Mouse (Mus musculus): ENCODE data around the gene Agfg2. TPM values are rescaled to one million over a fixed set of nuclear protein-coding genes. Genes with fewer than 3 reads are reported as not detected.
A peak's percentile ranks its signal among the peaks of the same experiment; 100 is the strongest.
"Not testable (repeated sequence)": the region's sequence is repeated elsewhere in the genome, so short reads cannot be mapped to it uniquely, and the experiment has no call there.

The Agfg2 gene
- total RNA-seq, 4 experiments from 2014 or later, result 27.9 to 55.0 (median 41.4) TPM

DNA sequence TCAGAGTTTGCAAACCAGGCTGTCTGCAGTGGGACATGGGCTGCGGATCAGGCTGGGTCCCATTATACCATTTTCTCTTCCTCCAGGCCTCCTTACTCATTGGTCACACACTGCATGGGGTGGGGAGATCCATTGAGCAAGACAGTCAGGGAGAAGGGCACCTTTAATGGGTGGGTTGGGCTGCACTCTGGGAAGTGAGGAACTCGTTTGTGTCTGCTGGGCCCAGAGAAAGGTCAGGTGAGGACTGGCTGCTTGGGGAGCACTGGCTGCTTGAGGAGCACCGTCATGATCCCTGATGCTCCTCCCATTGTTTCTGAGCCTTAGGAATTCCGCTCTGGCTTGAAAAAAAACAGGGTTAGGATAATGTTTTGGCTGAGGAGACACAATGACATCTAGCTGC lies 41.6 kb downstream of the Agfg2 start:
- DNase-seq, result no peak

DNA sequence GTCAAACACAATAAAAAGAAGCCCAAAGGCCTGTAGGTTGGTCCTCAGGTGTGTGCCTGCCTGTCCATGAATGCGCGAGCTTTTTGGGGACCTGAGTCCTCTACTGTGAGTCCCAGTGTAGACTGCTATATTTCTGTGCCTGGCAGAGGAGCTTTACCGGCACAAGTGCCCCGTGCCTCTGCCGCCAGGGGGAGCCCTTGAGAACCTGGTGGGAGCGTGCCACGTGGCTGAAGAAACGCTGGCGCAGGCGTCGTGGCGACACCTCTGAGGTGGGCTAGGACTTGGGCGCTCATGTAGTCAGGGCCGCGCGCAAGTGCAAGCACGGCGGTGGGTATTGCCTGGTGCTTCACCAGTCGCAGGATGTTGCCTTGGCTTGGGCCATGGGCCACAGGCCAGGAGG lies 43.5 kb downstream of the Agfg2 start, which contains the start of gene Sap25:
Gene Sap25, plus strand, starts transcription at position 281 of the 400 bp plus-strand sequence.
- DNase-seq, result no peak

DNA sequence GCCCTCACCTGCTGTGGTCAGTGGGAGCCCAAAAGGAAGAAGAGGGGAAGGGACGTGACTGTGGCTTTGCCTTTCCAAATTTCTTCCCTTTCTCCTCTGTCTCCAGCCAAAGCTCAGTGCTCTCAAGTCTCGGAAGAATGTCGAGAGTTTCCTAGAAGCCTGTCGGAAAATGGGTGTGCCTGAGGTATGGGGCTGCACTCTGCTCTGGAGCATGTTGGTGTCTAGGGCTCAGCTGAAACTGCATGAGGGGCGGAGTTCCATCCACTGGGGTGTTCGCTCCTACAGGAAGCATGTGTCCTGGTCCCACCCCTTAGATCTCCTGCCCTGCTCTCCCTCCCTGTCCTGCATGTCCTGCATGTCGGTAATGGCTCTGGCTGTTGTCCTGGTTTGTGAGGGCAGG lies 45.1 kb downstream of the Agfg2 start:
- no peak for DNase-seq

DNA sequence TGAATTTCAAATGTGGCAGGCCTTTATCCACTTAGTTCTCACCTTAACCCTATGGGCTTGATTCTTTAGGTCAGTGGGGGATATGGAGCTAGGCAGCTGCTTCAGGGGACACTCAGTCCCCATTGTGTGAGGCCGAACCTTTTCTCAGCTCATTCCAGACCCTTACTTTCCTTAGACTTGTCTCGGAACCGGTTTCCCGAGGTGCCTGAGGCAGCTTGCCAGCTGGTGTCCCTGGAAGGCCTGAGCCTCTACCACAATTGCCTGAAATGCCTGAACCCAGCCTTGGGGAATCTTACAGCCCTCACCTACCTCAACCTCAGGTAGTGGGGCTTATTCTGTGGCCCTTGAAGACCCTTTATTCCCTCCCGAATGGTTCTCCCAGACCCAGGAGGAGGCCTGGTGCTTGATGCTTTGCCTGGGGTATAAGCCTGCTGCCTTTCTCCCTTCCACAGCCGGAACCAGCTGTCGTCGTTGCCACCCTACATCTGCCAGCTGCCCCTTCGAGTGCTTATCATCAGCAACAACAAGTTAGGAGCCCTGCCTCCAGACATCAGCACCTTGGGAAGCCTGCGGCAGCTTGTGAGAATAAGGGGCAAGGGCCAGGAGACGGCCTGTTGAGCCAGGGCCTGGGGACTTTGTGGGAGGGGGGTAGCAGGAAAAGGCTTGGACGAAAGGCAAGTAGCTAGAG lies 51.0 kb downstream of the Agfg2 start:
- DNase-seq, result no peak

DNA sequence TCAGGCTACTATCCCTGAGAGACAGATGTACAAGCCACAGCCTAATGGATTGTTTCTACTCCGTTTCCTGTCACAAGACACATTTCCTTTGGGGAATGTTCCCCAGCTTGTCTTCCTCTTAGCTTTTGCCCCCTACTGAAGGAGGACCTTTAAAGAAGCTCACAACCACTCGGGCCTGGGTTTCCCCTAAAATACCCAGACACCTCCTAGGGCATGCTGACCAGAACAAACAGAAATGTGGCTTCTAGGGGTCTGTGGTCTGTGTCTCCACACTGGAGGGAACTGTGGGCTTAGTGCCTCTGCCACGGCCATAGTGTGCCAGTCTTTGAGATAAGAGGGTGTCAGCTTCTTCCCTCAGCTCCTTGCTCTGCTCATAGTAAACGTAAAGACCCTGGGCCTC lies 52.9 kb downstream of the Agfg2 start:
- DNase-seq, result no peak

DNA sequence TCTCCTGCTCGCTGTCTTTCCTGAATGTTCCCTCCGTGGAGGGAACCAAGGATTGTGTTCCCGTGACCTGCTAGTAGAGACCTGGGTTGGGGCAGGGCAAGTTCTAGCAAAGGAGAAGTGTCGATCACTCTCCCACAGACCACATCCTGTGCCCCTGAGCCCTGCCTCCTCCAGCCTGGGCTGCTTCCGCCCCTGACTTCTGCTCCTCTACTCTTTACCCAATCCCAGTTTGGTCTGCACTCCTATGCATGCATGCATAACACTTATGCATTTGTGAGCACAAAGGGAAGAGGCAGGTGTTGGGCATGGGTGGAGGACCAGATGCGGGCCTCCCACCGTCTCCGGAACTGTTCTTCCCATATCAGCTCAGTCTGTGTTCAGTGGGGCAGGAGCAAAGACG lies 53.4 kb downstream of the Agfg2 start:
- no peak for DNase-seq

DNA sequence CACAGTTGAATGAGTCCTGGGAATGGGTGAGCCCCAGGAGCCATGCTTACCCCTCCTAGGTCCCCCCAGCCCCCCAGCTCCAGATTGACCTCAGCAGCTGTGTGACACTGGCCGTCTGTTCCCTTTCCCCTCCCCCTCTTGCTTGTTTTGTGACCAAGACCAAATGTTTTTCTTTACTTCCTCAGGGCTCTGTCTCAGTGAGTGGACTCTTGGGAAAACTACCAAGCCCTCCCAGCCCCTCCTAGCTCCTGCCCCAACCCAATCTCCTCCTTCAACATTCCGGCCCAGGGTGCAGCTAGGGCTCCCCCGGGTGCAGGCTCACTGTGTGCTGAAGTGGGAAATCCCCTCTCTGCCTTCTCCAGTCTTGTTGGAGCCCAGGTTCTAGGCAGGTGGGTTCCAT lies 53.9 kb downstream of the Agfg2 start:
- DNase-seq, result no peak

DNA sequence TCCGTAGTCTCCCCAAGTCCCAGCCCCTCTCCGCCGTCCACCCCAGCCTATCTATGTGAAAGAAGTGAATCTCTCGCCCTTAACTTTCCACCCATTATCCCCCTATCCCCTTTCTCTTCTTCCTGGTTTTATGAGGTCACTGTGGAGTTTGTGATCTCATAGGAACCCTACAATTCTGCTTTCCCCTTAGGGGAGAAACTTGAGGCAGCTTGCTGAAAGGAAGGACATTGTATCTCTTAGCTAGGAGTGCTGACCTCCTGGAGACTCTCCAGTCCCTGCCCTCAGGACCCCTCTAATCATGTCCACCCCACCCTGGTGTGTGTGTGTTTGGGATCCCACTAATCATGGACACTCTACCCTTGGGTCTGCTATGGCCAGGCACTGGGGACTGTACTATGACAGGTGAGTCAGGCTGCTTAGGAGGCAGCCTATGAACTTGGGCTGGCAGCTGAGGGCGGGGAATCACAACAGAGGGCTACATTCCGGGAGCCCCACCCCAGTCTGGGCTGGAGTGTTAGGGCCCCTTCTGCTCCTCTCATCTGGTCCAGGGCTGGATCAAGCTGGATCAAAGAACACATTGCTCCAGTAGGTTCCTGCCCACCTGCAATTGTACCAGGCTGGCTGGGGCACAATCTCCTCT lies 54.5 kb downstream of the Agfg2 start:
- DNase-seq, result no peak

DNA sequence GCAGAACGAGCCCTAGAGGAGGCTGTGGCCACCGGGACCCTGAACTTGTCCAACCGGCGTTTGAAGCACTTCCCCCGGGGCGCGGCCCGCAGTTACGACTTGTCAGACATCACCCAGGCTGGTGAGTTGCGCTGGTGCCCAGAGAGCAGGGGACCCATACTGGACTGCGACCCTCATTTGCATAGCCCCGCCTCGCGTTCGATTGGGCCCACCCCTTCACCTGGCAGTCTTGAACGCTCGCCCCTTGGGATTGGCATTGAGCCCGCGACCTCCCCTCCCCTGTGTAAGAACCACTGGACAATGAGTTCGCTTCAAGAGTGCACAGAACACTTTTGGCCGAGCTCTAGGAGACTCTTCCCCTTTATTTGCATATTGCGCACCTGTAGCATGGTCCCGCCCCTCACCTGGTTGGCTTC lies 55.2 kb downstream of the Agfg2 start:
- DNase-seq, result no peak

DNA sequence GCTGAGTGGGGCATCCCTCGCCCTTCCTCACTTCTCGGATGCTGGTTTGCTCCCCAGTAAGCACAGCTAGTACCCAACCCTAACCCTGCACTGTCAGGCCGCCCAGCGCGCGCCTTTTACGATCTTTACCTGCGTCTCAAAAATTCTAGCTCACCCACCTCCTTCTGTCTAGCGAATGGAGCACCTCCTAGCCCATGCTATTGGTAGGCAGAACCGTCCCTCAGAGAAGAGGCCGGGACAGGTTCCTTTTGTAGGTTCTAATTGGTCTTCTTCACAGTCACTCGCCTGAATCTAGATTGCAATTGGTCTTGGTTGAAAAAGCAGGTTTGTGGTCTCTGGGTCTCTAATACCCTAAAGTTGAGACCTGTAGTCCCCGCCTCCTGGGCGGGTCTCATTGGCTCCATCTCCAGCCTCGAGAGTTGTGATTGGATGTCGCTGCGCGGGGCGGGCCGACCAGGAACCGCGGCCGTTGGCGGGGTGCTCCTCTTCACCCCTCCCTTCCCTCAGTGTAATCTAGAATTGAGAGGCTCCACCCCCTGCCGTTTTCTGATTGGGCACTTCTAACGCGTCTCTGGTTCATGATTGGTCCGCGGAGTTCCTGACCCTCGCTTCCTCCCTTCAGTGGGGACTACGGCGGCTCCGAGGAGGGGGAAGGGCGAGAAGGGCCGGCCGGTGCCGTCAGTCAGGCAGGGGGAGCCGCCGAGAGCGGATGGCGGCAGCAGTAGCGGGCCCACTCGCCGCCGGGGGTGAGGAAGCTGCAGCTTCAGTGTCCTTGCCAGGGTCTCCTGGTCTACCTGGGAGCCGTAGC lies 55.8 kb downstream of the Agfg2 start, which contains the start of the genes Fbxo24, Lrch4 and Gm20605:
Gene Fbxo24, minus strand, starts transcription at position 505 of the 808 bp plus-strand sequence.
Gene Lrch4, plus strand, starts transcription at position 624 of the 808 bp plus-strand sequence.
Gene Gm20605, plus strand, starts transcription at position 678 of the 808 bp plus-strand sequence.
- DNase-seq, result peak; percentile 100

DNA sequence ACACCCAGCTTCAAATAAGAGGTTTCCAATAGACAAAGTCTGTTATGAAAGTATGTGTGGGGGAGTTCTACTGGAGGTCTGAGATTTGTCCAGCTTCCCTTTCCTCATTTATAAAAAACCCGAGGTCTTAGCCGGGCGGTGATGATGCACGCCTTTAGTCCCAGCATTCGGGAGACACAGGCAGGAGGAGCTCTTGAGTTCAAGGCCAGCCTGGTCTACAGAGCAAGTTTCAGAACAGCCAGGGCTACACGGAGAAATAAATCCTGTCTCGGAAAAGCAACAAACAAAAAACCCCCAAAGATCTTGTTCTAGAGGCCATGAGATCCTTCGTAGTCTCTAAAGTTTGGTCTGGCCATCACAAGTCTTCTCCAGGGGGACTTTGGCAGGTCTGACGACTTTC lies 56.5 kb downstream of the Agfg2 start:
- peak; percentile 63 for DNase-seq

DNA sequence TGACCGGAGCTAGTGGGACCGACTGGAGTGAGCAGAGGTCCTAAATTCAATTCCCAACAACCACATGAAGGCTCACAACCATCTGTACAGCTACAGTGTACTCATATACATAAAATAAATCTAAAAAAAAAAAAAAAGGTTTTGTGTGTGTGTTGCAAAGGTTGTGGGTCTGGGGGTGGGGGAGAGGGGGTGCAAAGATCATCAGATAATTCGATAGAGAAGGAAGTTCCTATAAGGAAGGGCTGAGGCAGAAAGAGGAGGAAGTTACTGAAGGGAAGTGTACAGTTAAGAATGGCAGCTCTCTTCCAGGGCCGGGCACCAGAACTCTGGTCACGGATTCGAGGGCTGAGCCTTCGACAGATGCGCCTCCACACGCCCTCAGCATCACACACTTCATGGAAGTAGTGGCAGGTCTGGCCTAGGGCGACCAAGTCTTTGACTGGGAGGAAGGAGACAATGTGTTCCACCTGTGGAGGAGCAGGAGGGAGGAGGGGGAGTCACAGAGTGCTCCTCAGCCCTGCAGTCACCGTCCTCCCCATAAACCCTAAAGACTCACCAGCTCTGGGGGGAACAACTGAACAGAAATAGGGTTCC lies 60.5 kb downstream of the Agfg2 start:
- DNase-seq, result no peak

DNA sequence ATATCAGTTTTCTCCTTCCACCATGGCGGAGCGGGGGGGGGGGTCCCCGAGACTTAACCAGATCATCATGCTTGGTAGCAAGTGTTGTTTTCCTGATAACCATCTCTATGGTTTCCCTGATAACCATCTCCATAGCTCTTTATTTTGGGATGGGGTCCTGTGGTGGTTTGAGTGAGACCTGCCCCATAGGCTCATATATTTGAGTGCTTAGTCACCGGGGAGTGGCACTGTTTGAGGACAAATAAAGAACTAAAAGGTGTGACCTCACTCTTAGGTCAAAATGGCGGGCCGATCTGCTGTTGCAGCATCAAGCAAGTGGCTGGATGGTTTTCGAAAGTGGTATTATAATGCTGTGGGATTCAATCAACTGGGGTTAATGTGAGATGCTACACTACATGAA lies 69.2 kb downstream of the Agfg2 start:
- no peak for DNase-seq

DNA sequence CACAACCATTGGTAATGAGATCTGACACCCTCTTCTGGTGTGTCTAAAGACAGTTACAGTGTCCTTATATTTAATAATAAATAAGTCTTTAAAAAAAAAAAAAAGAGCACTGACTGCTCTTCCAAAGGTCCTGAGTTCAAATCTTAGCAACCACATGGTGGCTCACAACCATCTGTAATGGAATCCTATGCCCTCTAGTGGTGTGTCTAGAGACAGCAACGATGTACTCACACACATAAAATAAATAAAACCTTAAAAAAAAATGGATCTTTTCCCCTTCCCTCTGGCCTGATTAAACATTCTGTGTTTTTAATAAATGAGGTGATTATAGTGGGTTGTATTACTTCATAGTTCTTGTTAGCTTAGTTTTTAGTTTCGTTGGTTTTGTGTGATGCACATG lies 69.6 kb downstream of the Agfg2 start:
- DNase-seq, result not testable (repeated sequence)

DNA sequence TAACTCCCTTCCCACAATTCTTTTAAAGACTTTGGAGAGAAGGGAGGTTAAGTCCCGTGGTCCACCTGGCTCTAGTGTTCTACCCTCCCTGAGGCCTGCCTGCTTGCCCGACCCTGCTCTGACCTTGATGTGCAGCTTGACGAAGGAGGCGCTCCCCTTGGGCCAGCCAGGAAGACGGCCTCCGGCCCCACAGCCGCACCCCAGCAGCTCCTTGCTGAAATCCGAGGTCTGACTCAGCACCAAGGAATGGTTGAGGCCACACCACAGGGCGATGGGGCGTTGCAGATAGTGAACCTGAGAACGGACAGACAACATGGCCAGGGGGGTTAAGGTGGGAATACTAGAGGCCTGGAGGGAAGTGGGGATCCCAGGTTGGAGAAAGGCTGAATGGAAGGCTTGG lies 71.0 kb downstream of the Agfg2 start, which contains the start of gene Pcolce:
Gene Pcolce, minus strand, starts transcription at position 235 of the 400 bp plus-strand sequence.
- peak; percentile 73 for DNase-seq

DNA sequence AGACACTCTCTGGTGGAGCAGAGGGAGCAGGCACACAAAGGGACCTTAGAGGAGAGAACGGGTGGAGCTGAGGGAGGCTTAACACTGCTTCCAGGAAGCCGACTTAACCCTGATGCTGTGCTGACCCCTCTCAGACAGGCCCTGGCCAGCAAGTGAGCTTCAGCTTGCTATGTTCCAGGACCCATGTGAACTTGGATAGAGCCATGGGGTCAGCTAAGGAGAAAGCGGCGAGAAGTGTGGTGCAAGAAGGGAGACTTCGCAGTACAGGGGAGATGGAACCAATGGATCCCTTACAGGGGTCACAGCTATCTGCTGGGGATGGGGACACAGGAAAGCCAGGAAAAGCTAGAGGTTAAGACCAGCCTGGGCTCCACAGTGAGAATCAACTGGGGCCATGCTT lies 71.5 kb downstream of the Agfg2 start:
- no peak for DNase-seq

DNA sequence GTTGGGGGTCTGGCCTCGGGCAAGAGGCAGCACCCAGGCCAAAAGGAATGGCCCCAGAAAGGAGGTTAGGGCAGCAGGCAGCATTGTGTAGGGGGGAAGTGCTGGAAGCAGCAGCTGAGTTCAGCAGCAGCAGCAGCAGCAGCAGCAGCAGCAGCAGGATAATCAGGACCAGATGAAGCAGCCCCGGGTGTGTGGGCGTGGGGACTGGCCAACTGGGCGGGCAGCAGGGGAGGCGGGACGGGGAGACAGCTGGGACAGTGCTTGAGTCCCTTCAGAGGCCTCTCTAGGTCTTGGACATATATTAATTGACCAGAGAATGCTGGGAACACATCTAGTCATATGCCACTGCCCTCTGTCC lies 73.3 kb downstream of the Agfg2 start:
- peak; percentile 68 for DNase-seq

DNA sequence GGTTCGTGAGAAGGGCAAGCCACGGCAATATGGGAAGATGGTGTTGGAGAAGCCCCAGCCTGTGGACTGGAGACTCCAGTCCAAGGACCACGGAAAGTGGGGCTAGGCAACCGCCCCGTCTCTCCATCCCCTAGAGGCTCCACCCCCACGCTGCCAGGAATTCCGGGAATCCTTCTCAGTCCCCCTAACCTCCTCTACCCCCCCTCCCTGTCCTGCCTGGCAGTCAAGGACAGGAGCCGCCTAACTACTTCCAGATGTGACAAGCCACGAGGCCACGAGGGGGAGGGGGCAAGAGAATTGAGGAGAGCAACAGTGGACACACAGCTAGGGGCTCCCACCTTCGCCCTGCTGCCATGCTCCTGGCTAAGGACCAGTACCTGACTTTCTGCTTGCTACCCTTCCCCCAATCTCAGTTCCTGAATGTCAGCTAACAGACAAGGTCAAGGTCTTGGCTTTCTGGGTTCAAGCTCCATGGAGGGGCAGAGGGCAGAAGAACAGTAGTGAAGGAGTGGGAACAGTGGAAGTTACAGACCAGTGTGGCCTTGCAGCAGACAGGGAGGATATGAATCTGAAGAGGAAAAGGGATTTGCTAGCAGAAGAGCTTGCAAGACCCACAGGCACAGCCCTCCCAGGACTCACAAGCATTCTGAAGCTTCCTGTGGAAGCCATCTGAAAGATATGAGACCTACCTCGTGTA lies 73.8 kb downstream of the Agfg2 start:
- peak; percentile 90 for DNase-seq

DNA sequence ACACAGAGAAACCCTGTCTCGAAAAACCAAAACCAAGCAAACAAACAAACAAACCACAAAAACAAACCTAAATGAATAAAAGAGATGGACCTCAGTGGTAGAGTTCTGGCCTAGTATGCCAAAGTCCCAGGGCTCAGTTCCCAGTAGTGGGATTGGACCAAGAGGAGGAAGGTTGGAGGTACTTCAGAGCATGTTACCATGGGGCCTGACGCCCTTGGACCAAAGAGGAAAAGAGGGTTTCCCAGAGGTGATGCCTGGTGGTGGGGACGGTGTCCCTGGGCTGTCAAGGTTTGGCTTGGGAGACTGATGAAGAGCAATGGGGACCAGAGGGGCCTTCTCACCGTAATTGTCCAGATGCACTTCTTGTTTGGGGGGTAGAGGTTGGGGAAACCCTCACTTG lies 74.5 kb downstream of the Agfg2 start:
- DNase-seq, result no peak

DNA sequence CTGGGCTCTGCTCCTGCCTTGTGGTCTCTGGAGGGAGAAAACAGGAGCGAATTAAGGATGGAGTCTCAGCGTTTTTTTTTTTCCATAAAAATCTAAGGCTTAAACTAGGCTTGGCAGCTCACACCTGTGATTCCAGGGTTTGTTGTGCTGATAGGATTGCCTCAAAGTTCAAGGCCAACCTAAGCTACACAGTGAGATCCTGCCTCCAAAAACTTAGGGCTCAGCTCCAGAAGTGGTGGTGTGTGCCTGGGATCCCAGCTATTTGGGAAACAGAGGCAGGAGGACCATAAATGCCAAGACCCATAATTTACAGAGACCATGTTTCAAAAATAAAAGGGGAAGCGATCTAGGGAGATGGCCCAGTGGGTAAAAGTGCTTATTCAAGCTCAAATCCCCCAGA lies 75.2 kb downstream of the Agfg2 start:
- DNase-seq, result no peak

DNA sequence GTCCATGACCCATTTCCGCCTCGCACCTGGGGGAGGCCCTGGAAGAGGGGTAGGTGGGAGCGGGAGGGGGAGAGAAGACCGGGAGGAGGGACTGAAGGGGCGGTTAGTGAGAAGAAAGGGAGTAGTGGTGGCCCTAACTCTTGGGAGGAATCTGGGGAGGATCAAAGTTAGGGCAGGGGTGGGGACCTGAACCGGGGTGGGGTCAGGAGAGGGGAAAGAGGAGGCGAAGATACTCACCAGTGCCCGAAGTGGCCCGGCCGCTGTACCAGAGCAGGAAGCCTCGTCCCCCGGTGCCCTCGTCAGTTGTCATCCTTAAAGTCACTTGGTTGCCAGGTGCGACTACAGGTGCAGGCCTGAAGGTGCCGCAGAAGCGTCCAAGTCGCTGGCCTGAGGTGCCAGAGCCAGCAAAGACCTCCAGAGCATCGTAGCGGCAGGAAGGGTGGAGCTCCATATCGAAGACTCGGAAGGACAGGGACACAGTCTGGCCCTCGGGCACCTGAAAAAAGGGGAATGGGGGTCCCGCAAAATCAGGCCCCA lies 75.8 kb downstream of the Agfg2 start:
- no peak for DNase-seq
